Mouse (Mus musculus) neural tube, embryonic 12.5 days (tissue): Measurements from ENCODE around the gene Apol10a. TPM values are rescaled to one million over a fixed set of nuclear protein-coding genes. Genes with fewer than 3 reads are reported as not detected.
"Not testable (repeated sequence)": the region's sequence is repeated elsewhere in the genome, so short reads cannot be mapped to it uniquely, and the experiment has no call there.

Experiments used
- ATAC-seq: fragments of 200-750 bp; cut with Nextera tagmentation; 2 replicates; pipeline ENCODE4 v1.8.0; 2017; ENCODE audit warnings: low read depth, mild to moderate bottlenecking, moderate TSS enrichment, moderate library complexity; ENCODE audit not compliant: low FRiP score
- H3K27ac ChIP-seq: fragments of 300-500 bp; sonication (generic); 2 replicates; pipeline ENCODE4 v1.5.1; 2016
- H3K27me3 ChIP-seq: fragments of 300-500 bp; sonication (generic); replicated peaks from 2 replicates; pipeline ENCODE4 v1.6.1; 2016; ENCODE audit warnings: mild to moderate bottlenecking
- H3K36me3 ChIP-seq: fragments of 300-500 bp; sonication (generic); 2 replicates; pipeline ENCODE4 v1.6.1; 2016; ENCODE audit warnings: mild to moderate bottlenecking
- H3K4me1 ChIP-seq: fragments of 300-500 bp; sonication (generic); 2 replicates; pipeline ENCODE4 v1.6.1; 2016
- H3K4me2 ChIP-seq: fragments of 300-500 bp; sonication (generic); replicated peaks from 2 replicates; pipeline ENCODE4 v1.6.1; 2016; ENCODE audit warnings: mild to moderate bottlenecking
- H3K4me3 ChIP-seq: fragments of 300-500 bp; sonication (generic); 2 replicates; pipeline ENCODE4 v1.5.1; 2016
- H3K9ac ChIP-seq: fragments of 300-500 bp; sonication (generic); 2 replicates; pipeline ENCODE4 v1.6.1; 2016; ENCODE audit warnings: mild to moderate bottlenecking
- H3K9me3 ChIP-seq: fragments of 300-500 bp; sonication (generic); 2 replicates; pipeline ENCODE4 v1.6.1; 2016; ENCODE audit warnings: mild to moderate bottlenecking
- WGBS: fragments of 180-500 bp; shearing (Covaris S2); methylation state at CpG from one replicate; pipeline ENCODE4 v1.1.7; 2016; 5-methylcytosine and 5-hydroxymethylcytosine counted together
- polyA plus RNA-seq: library from polyadenylated mRNA; unstranded; fragments of >200 nt; fragmentation: Nextera tagmentation; extraction: Ambion mirVana; gene quantifications from 2 replicates; pipeline ENCODE4 v1.2.1, GENCODE M21; 2016

Apol10a gene
- not detected in 2 replicates for polyA plus RNA-seq

DNA sequence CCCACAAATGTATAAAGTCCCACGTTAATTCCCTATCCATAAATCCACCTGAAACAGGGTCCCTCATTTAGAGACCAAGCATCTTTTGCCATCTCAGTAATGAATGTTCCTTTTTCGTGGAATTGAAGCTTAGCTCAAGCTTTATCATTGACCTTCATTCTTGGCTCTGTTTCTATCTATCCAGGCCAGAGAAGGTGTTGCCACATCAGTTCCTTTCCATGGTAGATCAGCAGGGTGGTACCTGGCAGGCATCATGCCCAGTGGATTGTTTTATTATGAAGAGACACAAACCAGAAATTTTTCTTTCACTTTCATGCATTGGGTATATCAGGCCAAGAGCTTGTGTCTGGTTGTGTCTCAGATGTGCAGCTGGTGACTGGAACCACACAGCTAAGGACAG lies at the start of gene Apol10a:
Apol10a (plus strand) TSS at position 355 of the 400 bp plus-strand sequence.
- WGBS, result 84% methylated on average over 2 of the region's 2 CpGs
- H3K9ac ChIP-seq, result not testable (repeated sequence)

DNA sequence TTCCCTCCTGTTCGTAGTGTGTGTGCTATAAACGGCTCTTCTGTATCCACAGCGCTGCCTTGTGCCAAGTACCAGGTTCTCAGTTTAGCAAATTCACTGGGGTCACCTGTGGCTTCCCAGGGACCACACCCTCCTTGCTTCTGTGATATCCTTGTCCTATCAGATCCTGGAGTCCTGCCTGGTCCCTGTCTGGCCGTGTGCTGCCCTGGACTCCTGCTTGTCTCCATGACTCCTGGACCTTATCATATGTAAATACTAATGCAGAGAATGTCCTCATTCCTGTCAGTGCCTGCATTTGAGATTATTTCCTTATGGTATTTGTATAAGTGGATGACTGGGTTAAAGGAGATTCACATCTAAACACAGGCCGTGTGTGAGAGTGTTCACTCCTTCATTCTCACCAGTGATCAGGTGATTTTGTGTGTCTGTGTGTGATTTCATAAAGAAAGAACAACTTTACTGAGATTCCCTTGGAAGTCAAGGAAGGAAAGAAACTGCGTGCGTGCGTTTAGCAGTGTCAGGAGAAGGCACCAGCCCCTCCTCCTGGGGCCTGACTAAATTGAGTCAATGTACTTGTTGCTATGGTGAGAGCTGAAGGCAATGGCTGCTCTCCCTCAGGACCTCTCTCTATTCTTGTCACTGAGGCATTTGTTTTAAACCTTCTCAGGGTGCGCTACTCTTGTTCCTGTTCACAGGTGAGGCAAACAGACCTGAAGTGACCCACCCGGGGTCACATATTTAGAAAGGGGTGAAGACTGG lies 48.0 kb upstream of the Apol10a start:
- not testable (repeated sequence) for H3K4me3 ChIP-seq, H3K9ac ChIP-seq, H3K4me1 ChIP-seq, H3K36me3 ChIP-seq, H3K27me3 ChIP-seq, ATAC-seq, H3K27ac ChIP-seq, H3K9me3 ChIP-seq, H3K4me2 ChIP-seq
- 76% methylated on average over 9 of the region's 10 CpGs for whole genome bisulfite sequencing

More for the DNA sequence above, at the start of gene Apol10a:
- H3K9me3 ChIP-seq, H3K36me3 ChIP-seq, H3K27ac ChIP-seq, H3K4me1 ChIP-seq, H3K27me3 ChIP-seq, ATAC-seq, H3K4me3 ChIP-seq, H3K4me2 ChIP-seq: not testable (repeated sequence)

GRCm38 (mm10) chr15:77444746-77445145 lies 32.1 kb upstream of the Apol10a start:
- not testable (repeated sequence) for H3K4me3 ChIP-seq, H3K27ac ChIP-seq, H3K36me3 ChIP-seq, H3K4me2 ChIP-seq, H3K27me3 ChIP-seq, H3K4me1 ChIP-seq, ATAC-seq, H3K9me3 ChIP-seq, H3K9ac ChIP-seq
- WGBS, result 83% methylated on average over 8 of the region's 8 CpGs

DNA sequence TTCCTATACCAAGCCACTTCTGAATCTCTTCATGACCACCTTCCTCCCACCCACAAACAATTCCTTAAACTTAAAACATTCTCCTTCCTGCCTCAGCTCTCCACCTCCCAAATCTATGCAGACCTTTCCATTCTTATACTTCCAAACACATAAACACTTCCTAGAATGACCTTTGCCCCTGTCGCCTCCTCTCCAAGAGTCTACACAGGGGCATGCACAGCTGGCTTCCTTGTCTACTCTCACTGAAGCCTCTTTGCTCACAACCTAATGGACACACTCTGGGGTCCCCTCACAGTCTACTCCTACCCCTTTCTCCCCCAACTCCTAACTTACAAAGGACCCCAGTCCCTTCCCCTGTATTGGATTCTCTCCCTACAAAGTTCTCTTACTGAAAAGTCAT lies 31.2 kb upstream of the Apol10a start:
- H3K9me3 ChIP-seq, H3K4me2 ChIP-seq, H3K9ac ChIP-seq, H3K27ac ChIP-seq, H3K4me1 ChIP-seq, H3K36me3 ChIP-seq, H3K27me3 ChIP-seq, ATAC-seq, H3K4me3 ChIP-seq: not testable (repeated sequence)
- WGBS, result 95% methylated on average over 1 of the region's 1 CpGs

DNA sequence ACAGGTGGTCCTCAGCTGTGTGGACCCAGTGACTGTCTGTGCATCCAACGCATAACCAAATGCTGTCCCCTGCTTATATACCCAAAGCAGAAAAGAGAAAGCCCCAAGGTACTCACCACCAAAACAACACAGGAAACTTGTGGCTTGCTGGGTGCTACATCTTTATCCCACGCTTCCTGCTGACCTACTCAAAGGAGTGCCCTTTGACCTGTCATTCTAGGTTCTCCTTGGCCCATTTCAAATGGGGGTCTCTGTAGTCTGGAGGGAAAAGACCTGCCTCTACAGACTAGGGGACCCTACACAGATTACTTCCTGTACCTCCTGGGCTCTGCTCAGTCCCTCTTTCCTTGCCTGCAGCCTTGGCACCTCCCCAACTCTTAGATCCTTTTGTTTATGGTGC lies 29.5 kb upstream of the Apol10a start, which contains the start of gene Apol7b:
Apol7b (minus strand) TSS at position 101 of the 400 bp plus-strand sequence.
- not testable (repeated sequence) for H3K36me3 ChIP-seq, H3K4me2 ChIP-seq, H3K9me3 ChIP-seq, ATAC-seq, H3K4me1 ChIP-seq, H3K4me3 ChIP-seq, H3K27ac ChIP-seq, H3K9ac ChIP-seq, H3K27me3 ChIP-seq
- WGBS, result 85% methylated on average over 2 of the region's 2 CpGs

GRCm38 (mm10) chr15:77449927-77450326 lies 26.9 kb upstream of the Apol10a start:
- not testable (repeated sequence) for H3K9ac ChIP-seq, H3K27me3 ChIP-seq, H3K4me1 ChIP-seq, ATAC-seq, H3K4me2 ChIP-seq, H3K9me3 ChIP-seq, H3K27ac ChIP-seq, H3K4me3 ChIP-seq, H3K36me3 ChIP-seq
- 58% methylated on average over 10 of the region's 10 CpGs for WGBS

GRCm38 (mm10) chr15:77474699-77475390 lies 2.0 kb upstream of the Apol10a start:
- H3K4me2 ChIP-seq, H3K36me3 ChIP-seq, H3K27me3 ChIP-seq, H3K4me3 ChIP-seq, H3K9me3 ChIP-seq, H3K27ac ChIP-seq, H3K9ac ChIP-seq, H3K4me1 ChIP-seq, ATAC-seq: not testable (repeated sequence)
- WGBS, result 34% methylated on average over 7 of the region's 7 CpGs

GRCm38 (mm10) chr15:77482140-77482794 lies 5.4 kb downstream of the Apol10a start:
- no peak overlapping the region for H3K4me2 ChIP-seq
- H3K4me1 ChIP-seq, result no peaks in the 10 kb centered on the region
- H3K4me3 ChIP-seq, result no peak overlapping the region
- 80% methylated on average over 4 of the region's 4 CpGs for WGBS
- no peaks in the 10 kb centered on the region for H3K36me3 ChIP-seq
- H3K9me3 ChIP-seq, result no peaks in the 10 kb centered on the region
- no peak overlapping the region for H3K9ac ChIP-seq
- no peak overlapping the region for H3K27ac ChIP-seq
- H3K27me3 ChIP-seq, result no peaks in the 10 kb centered on the region
- no peak for ATAC-seq

DNA sequence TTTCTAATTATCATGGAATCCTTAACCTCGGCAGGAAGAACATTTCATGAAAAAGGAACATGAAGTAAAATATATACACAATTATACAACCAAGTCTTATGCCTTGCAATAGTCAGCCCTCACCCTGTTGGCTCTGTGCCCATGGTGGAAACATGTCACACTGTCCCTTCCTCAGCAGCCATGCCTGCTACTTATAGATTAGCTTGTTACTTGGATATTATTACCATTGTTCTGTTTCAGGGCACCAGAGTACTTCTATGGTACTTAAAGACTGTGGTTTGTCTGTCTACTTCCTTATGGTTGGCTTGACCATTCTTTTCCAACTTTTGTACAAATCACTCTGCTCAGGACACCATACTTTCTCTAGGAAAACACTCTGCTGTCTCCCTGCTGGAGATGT lies 16.3 kb downstream of the Apol10a start:
- H3K9me3 ChIP-seq, H3K4me3 ChIP-seq, H3K4me2 ChIP-seq, H3K4me1 ChIP-seq, H3K27ac ChIP-seq, H3K27me3 ChIP-seq, ATAC-seq, H3K36me3 ChIP-seq, H3K9ac ChIP-seq: not testable (repeated sequence)
- no CpG with 5 or more reads among the region's 1 CpGs for WGBS

- ATAC-seq, H3K9me3 ChIP-seq, H3K9ac ChIP-seq, H3K36me3 ChIP-seq, H3K27me3 ChIP-seq, H3K4me1 ChIP-seq, H3K4me2 ChIP-seq, H3K4me3 ChIP-seq, H3K27ac ChIP-seq: not testable (repeated sequence)
- 89% methylated on average over 1 of the region's 1 CpGs for WGBS
Observed at GRCm38 (mm10) chr15:77494694-77495093, 17.8 kb downstream of the Apol10a start.

DNA sequence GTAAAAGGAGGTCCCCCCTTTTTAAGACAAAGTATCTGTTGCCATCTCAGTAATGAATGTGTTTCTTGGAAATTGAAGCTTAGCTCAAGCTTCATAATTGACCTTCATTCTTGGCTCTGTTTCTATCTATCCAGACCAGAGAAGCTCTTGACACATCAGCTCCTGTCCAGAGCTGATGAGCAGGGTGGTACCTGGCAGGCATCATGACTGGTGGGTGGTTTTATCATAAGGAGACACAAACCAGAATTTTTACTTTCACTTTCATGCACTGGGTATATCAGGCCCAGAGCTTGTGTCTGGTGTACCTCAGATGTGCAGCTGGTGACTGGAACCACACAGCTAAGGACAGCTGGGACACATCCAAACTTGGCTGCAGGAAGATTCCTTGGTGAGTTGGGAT lies 31.1 kb downstream of the Apol10a start, which contains the start of gene Apol11a:
Apol11a (plus strand) TSS at position 306 of the 400 bp plus-strand sequence.
- not testable (repeated sequence) for H3K27me3 ChIP-seq, H3K27ac ChIP-seq, H3K36me3 ChIP-seq, H3K4me3 ChIP-seq, H3K4me1 ChIP-seq, H3K9me3 ChIP-seq, ATAC-seq, H3K4me2 ChIP-seq, H3K9ac ChIP-seq

DNA sequence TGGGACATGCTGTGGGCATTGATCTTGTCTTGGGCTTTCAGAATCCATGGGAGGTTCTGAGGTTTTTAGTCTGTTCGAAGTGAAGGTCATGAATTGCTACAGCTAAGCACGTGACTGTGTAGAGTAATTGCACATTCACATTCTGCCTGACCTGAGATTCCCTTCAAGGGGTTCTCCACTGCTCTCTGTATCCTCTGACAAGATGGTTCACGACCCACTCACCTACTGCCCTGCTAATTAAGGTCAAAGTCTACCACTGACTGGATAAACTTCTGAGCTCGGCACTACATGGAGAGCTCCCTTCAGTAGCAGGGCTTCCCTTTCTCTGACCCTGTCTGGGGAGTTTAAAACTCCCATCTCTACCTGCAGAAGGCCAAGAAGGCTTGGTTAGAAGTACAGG lies 43.7 kb downstream of the Apol10a start:
- WGBS, result 72% methylated on average over 4 of the region's 4 CpGs
- not testable (repeated sequence) for H3K27me3 ChIP-seq, H3K4me3 ChIP-seq, H3K4me2 ChIP-seq, H3K36me3 ChIP-seq, H3K4me1 ChIP-seq, H3K27ac ChIP-seq, ATAC-seq, H3K9ac ChIP-seq, H3K9me3 ChIP-seq
